Mouse (Mus musculus) MEL (cell line): ENCODE data around the gene Mpp2. TPM values are rescaled to one million over a fixed set of nuclear protein-coding genes. Genes with fewer than 3 reads are reported as not detected.

Experiments used
- DNase-seq: peaks from one replicate; pipeline ENCODE4 v3.0.0; 2011; ENCODE audit warnings: low read depth, low spot score
- H3K27ac ChIP-seq: 2 replicates; pipeline ENCODE4 v1.5.1; 2012; ENCODE audit warnings: low read depth, mild to moderate bottlenecking, control low read depth, low read length, moderate library complexity; ENCODE audit not compliant: control insufficient read depth
- H3K27me3 ChIP-seq, 2 experiments: fragments of 150-350 bp in 1 of 2; sonication (generic) in 1 of 2; 2 replicates each; pipeline ENCODE4 v1.6.1; 2012; ENCODE audit warnings: low read length in 2 of 2, mild to moderate bottlenecking in 2 of 2, improper control_type of control experiment in 1 of 2, moderate library complexity in 1 of 2; ENCODE audit not compliant: insufficient read depth in 2 of 2, control insufficient read depth in 1 of 2
- H3K36me3 ChIP-seq, 2 experiments: 2 replicates each; pipeline ENCODE4 v1.6.1; 2012 to 2014; ENCODE audit warnings: low read length in 2 of 2, improper control_type of control experiment in 1 of 2, inconsistent platforms in 1 of 2, mild to moderate bottlenecking in 1 of 2; ENCODE audit not compliant: insufficient read depth in 2 of 2, control insufficient read depth in 1 of 2
- H3K4me1 ChIP-seq, 2 experiments: fragments of 150-350 bp in 1 of 2; sonication (generic) in 1 of 2; 2 replicates each; pipeline ENCODE4 v1.6.1; 2012; ENCODE audit warnings: low read length in 2 of 2, improper control_type of control experiment in 1 of 2, mild to moderate bottlenecking in 1 of 2; ENCODE audit not compliant: insufficient read depth in 2 of 2, control insufficient read depth in 1 of 2
- H3K4me3 ChIP-seq, 2 experiments: fragments of 150-350 bp in 1 of 2; sonication (generic) in 1 of 2; 2 replicates each; pipeline ENCODE4 v1.5.1; 2012; ENCODE audit warnings: low read depth in 2 of 2, low read length in 2 of 2, mild to moderate bottlenecking in 2 of 2, moderate library complexity in 2 of 2, control low read depth in 1 of 2, improper control_type of control experiment in 1 of 2; ENCODE audit not compliant: control insufficient read depth in 1 of 2, insufficient read depth in 1 of 2
- H3K79me2 ChIP-seq: 2 replicates; pipeline ENCODE4 v1.6.1; 2012; ENCODE audit warnings: mild to moderate bottlenecking, low read length, moderate library complexity; ENCODE audit not compliant: control insufficient read depth, poor library complexity, insufficient read depth
- H3K9ac ChIP-seq: 2 replicates; pipeline ENCODE4 v1.6.1; 2012; ENCODE audit warnings: low read depth, mild to moderate bottlenecking, control low read depth, low read length, moderate library complexity; ENCODE audit not compliant: control insufficient read depth, poor library complexity, severe bottlenecking
- H3K9me3 ChIP-seq: fragments of 150-350 bp; sonication (generic); replicated peaks from 2 replicates; pipeline ENCODE4 v1.6.1; 2012; ENCODE audit warnings: mild to moderate bottlenecking, low read length, improper control_type of control experiment, moderate library complexity; ENCODE audit not compliant: insufficient read depth
- BHLHE40 ChIP-seq: IDR thresholded peaks from 2 replicates; pipeline ENCODE4 v1.6.1; 2012; ENCODE audit warnings: low read depth, mild to moderate bottlenecking, inconsistent platforms, low read length, improper control_type of control experiment, borderline replicate concordance
- CHD1 ChIP-seq: IDR thresholded peaks from 2 replicates; pipeline ENCODE4 v1.6.1; 2012; ENCODE audit warnings: low read depth, mild to moderate bottlenecking, inconsistent platforms, low read length, improper control_type of control experiment
- CHD2 ChIP-seq: IDR thresholded peaks from 2 replicates; pipeline ENCODE4 v1.6.1; 2011; ENCODE audit warnings: low read length, improper control_type of control experiment
- CTCF ChIP-seq, 3 experiments: IDR thresholded peaks in 2 of 3; conservative IDR thresholded peaks in 1 of 3; 2 replicates each; pipeline ENCODE4 v1.5.1; 2011 to 2012; ENCODE audit warnings: low read length in 3 of 3, low read depth in 2 of 3, mild to moderate bottlenecking in 2 of 3, improper control_type of control experiment in 1 of 3, inconsistent platforms in 1 of 3, mixed read lengths in 1 of 3, moderate library complexity in 1 of 3; ENCODE audit not compliant: control insufficient read depth in 1 of 3, insufficient read depth in 1 of 3, poor library complexity in 1 of 3, severe bottlenecking in 1 of 3
- E2F4 ChIP-seq: IDR thresholded peaks from 2 replicates; pipeline ENCODE4 v1.6.1; 2011; ENCODE audit warnings: low read depth, low read length, improper control_type of control experiment, borderline replicate concordance
- EP300 ChIP-seq, 2 experiments: IDR thresholded peaks; 2 replicates each; pipeline ENCODE4 v1.6.1; 2011; ENCODE audit warnings: improper control_type of control experiment in 2 of 2, low read length in 2 of 2, low read depth in 1 of 2, mild to moderate bottlenecking in 1 of 2
- ETS1 ChIP-seq: IDR thresholded peaks from 2 replicates; pipeline ENCODE4 v1.6.1; 2012; ENCODE audit warnings: low read depth, mild to moderate bottlenecking, inconsistent platforms, low read length, improper control_type of control experiment, moderate library complexity
- GABPA ChIP-seq: IDR thresholded peaks from 2 replicates; pipeline ENCODE4 v1.6.1; 2012; ENCODE audit warnings: low read depth, mild to moderate bottlenecking, inconsistent platforms, low read length, improper control_type of control experiment, moderate library complexity
- HCFC1 ChIP-seq: IDR thresholded peaks from 2 replicates; pipeline ENCODE4 v1.6.1; 2012; ENCODE audit warnings: low read depth, mild to moderate bottlenecking, inconsistent platforms, low read length, improper control_type of control experiment, moderate library complexity
- MAFK ChIP-seq: IDR thresholded peaks from 2 replicates; pipeline ENCODE4 v1.6.1; 2011; ENCODE audit warnings: low read depth, mild to moderate bottlenecking, low read length, improper control_type of control experiment, borderline replicate concordance
- MAZ ChIP-seq: IDR thresholded peaks from 2 replicates; pipeline ENCODE4 v1.6.1; 2012; ENCODE audit warnings: low read depth, mild to moderate bottlenecking, inconsistent platforms, low read length, improper control_type of control experiment
- MXI1 ChIP-seq: IDR thresholded peaks from 2 replicates; pipeline ENCODE4 v1.6.1; 2011; ENCODE audit warnings: mild to moderate bottlenecking, low read depth, low read length, improper control_type of control experiment
- MYB ChIP-seq: IDR thresholded peaks from 2 replicates; pipeline ENCODE4 v1.6.1; 2011; ENCODE audit warnings: mild to moderate bottlenecking, low read depth, low read length, improper control_type of control experiment
- MYC ChIP-seq: IDR thresholded peaks from 2 replicates; pipeline ENCODE4 v1.6.1; 2011; ENCODE audit warnings: low read depth, mild to moderate bottlenecking, low read length, improper control_type of control experiment, moderate library complexity
- NRF1 ChIP-seq: IDR thresholded peaks from 2 replicates; pipeline ENCODE4 v1.6.1; 2014; ENCODE audit warnings: low read depth, mild to moderate bottlenecking, inconsistent platforms, low read length, improper control_type of control experiment, moderate library complexity; ENCODE audit not compliant: poor library complexity, insufficient read depth, severe bottlenecking
- POLR2A ChIP-seq, 2 experiments: IDR thresholded peaks; 2 replicates each; pipeline ENCODE4 v1.6.1; 2011 to 2012; ENCODE audit warnings: low read length in 2 of 2, mild to moderate bottlenecking in 2 of 2, control low read depth in 1 of 2, improper control_type of control experiment in 1 of 2, low read depth in 1 of 2, moderate library complexity in 1 of 2; ENCODE audit not compliant: control insufficient read depth in 1 of 2, insufficient read depth in 1 of 2, poor library complexity in 1 of 2
- POLR2AphosphoS2 ChIP-seq: IDR thresholded peaks from 2 replicates; pipeline ENCODE4 v1.6.1; 2011; ENCODE audit warnings: low read length, improper control_type of control experiment
- TAL1 ChIP-seq: IDR thresholded peaks from 2 replicates; pipeline ENCODE4 v1.6.1; 2012; ENCODE audit warnings: mild to moderate bottlenecking, inconsistent platforms, low read length, moderate library complexity, mixed read lengths
- TBP ChIP-seq: IDR thresholded peaks from 2 replicates; pipeline ENCODE4 v1.8.0; 2011; ENCODE audit warnings: low read depth, low read length, improper control_type of control experiment
- TCF12 ChIP-seq: IDR thresholded peaks from 2 replicates; pipeline ENCODE4 v1.6.1; 2014; ENCODE audit warnings: low read depth, mild to moderate bottlenecking, inconsistent platforms, low read length, improper control_type of control experiment, moderate library complexity
- USF2 ChIP-seq, 2 experiments: IDR thresholded peaks; 2 replicates each; pipeline ENCODE4 v1.6.1; 2011 to 2012; ENCODE audit warnings: improper control_type of control experiment in 2 of 2, low read length in 2 of 2, borderline replicate concordance in 1 of 2, inconsistent platforms in 1 of 2, low read depth in 1 of 2, mild to moderate bottlenecking in 1 of 2; ENCODE audit not compliant: insufficient read depth in 1 of 2
- ZKSCAN1 ChIP-seq: IDR thresholded peaks from 2 replicates; pipeline ENCODE4 v1.6.1; 2012; ENCODE audit warnings: low read depth, mild to moderate bottlenecking, inconsistent platforms, low read length, improper control_type of control experiment, moderate library complexity
- ZMIZ1 ChIP-seq: IDR thresholded peaks from 2 replicates; pipeline ENCODE4 v1.6.1; 2012; ENCODE audit warnings: low read depth, mild to moderate bottlenecking, inconsistent platforms, low read length, improper control_type of control experiment, moderate library complexity
- ZNF384 ChIP-seq: IDR thresholded peaks from 2 replicates; pipeline ENCODE4 v1.6.1; 2012; ENCODE audit warnings: low read depth, mild to moderate bottlenecking, inconsistent platforms, low read length, improper control_type of control experiment
- polyA plus RNA-seq, 2 experiments: library from polyadenylated mRNA; stranded (reverse) in 1 of 2; unstranded in 1 of 2; fragments of >175 nt in 1 of 2; fragments of >200 nt in 1 of 2; gene quantifications; 2 replicates each; pipeline versions ENCODE4 v1.2.1 to v1.2.4; 2012; ENCODE audit warnings: low replicate concordance in 2 of 2, low read depth in 1 of 2; ENCODE audit not compliant: insufficient read length in 2 of 2, insufficient read depth in 1 of 2, missing spikeins in 1 of 2
- total RNA-seq: library from RNA; depleted of rRNA; stranded (reverse); fragments of 300-350 nt; gene quantifications from 2 replicates; pipeline ENCODE4 v1.2.3, GENCODE M21; 2012

The Mpp2 gene
- total and polyA plus RNA-seq, 3 experiments, result 2.9 to 16.3 TPM; not detected in 1

- H3K9ac ChIP-seq, result no peak overlapping the region
- H3K79me2 ChIP-seq, result no peaks in the 10 kb centered on the region
- no peak overlapping the region for H3K27ac ChIP-seq
- no peak for DNase-seq
- no peaks in the 10 kb centered on the region for H3K36me3 ChIP-seq
- no peaks in the 10 kb centered on the region for H3K9me3 ChIP-seq
- no peak for TF ChIP-seq MAZ
- TF ChIP-seq ZMIZ1, result no peak
- no peak for TF ChIP-seq ZKSCAN1
- no peak for TF ChIP-seq POLR2A (IDR thresholded peaks at IDR 0.05; ENCODE audit: control insufficient read depth in 1 of 2, insufficient read depth in 1 of 2, low read depth in 1 of 2, low read length in 2 of 2, poor library complexity in 1 of 2)
- TF ChIP-seq EP300 (IDR thresholded peaks at IDR 0.05; ENCODE audit: low read depth in 1 of 2, low read length in 2 of 2), result no peak
- no peak for TF ChIP-seq MYC
- no peak for TF ChIP-seq ETS1
- no peak for TF ChIP-seq TAL1
- TF ChIP-seq MYB, result no peak
- TF ChIP-seq MAFK, result no peak
- TF ChIP-seq TBP, result no peak
- TF ChIP-seq ZNF384, result no peak
- TF ChIP-seq POLR2AphosphoS2, result no peak
- no peak for TF ChIP-seq TCF12
- TF ChIP-seq USF2 (IDR thresholded peaks at IDR 0.05; ENCODE audit: borderline replicate concordance in 1 of 2, insufficient read depth in 1 of 2, low read depth in 1 of 2, low read length in 2 of 2), result no peak
- peaks cover 0 to 3% of the 10 kb centered on the region in 2 experiments; a peak in 1 of 4 replicates for H3K4me1 ChIP-seq
- H3K4me3 ChIP-seq, result no peak overlapping the region
- peaks cover 0 to 4% of the 10 kb centered on the region in 2 experiments; a peak in 3 of 4 replicates for H3K27me3 ChIP-seq
These were observed 29.1 kb upstream of the Mpp2 start for GRCm38 (mm10) chr11:102117386-102117785.

GRCm38 (mm10) chr11:102116241-102116640 lies 27.9 kb upstream of the Mpp2 start:
- H3K4me1 ChIP-seq, result peaks cover 0 to 5% of the 10 kb centered on the region in 2 experiments; a peak in 1 of 4 replicates
- no peak overlapping the region for H3K27ac ChIP-seq
- TF ChIP-seq NRF1 (no peak), MAZ (no peak), GABPA (no peak), MXI1 (no peak), CHD2 (no peak), EP300 (IDR thresholded peaks at IDR 0.05; ENCODE audit: low read depth in 1 of 2, low read length in 2 of 2) (no peak), E2F4 (no peak), BHLHE40 (no peak; the same call in 1 of the 2 replicates), ETS1 (no peak), HCFC1 (no peak), CTCF (IDR thresholded peaks at IDR 0.05 in 2 of 3, conservative IDR thresholded peaks at IDR 0.05 in 1 of 3; ENCODE audit: control insufficient read depth in 1 of 3, insufficient read depth in 1 of 3, low read depth in 2 of 3, low read length in 3 of 3, poor library complexity in 1 of 3, severe bottlenecking in 1 of 3) (no peak), CHD1 (no peak)
- TF ChIP-seq, all 39 proteins: peak for 0

More at GRCm38 (mm10) chr11:102116241-102116640, 27.9 kb upstream of the Mpp2 start:
- H3K4me3 ChIP-seq, result no peak overlapping the region
- peaks cover 0 to 4% of the 10 kb centered on the region in 2 experiments; a peak in 3 of 4 replicates for H3K27me3 ChIP-seq
- H3K9ac ChIP-seq, result no peak overlapping the region
- no peaks in the 10 kb centered on the region for H3K36me3 ChIP-seq
- no peaks in the 10 kb centered on the region for H3K79me2 ChIP-seq
- DNase-seq, result no peak
- no peaks in the 10 kb centered on the region for H3K9me3 ChIP-seq
